Mouse (Mus musculus) heart, postnatal 0 days (tissue): Measurements from ENCODE around the gene Flvcr1. TPM values are rescaled to one million over a fixed set of nuclear protein-coding genes. Genes with fewer than 3 reads are reported as not detected.

Experiments used
- ATAC-seq: fragments of 200-750 bp; cut with Nextera tagmentation; 2 replicates; pipeline ENCODE4 v1.8.0; 2017; ENCODE audit warnings: low read depth, moderate number of reproducible peaks, moderate library complexity; ENCODE audit not compliant: insufficient read depth
- DNase-seq: peaks from one replicate; pipeline ENCODE4 v3.0.0-alpha.2; 2016; ENCODE audit warnings: low spot score
- H3K27ac ChIP-seq: fragments of 300-500 bp; sonication (generic); 2 replicates; pipeline ENCODE4 v1.5.1; 2014; ENCODE audit warnings: low read depth, mild to moderate bottlenecking
- H3K27me3 ChIP-seq: fragments of 300-500 bp; sonication (generic); 2 replicates; pipeline ENCODE4 v1.6.1; 2014; ENCODE audit warnings: low read length, mixed read lengths; ENCODE audit not compliant: control insufficient read depth, insufficient read depth
- H3K36me3 ChIP-seq: fragments of 300-500 bp; sonication (generic); replicated peaks from 2 replicates; pipeline ENCODE4 v1.6.1; 2014; ENCODE audit warnings: low read length, mixed read lengths; ENCODE audit not compliant: control insufficient read depth, insufficient read depth
- H3K4me1 ChIP-seq: fragments of 300-500 bp; sonication (generic); 2 replicates; pipeline ENCODE4 v1.6.1; 2014; ENCODE audit warnings: antibody characterized with exemption; ENCODE audit not compliant: control insufficient read depth, insufficient read depth
- H3K4me2 ChIP-seq: fragments of 300-500 bp; sonication (generic); 2 replicates; pipeline ENCODE4 v1.6.1; 2014; ENCODE audit warnings: low read depth, mild to moderate bottlenecking, low read length, moderate library complexity
- H3K4me3 ChIP-seq: fragments of 300-500 bp; sonication (generic); 2 replicates; pipeline ENCODE4 v1.5.1; 2014; ENCODE audit warnings: low read depth, low read length
- H3K9ac ChIP-seq: fragments of 300-500 bp; sonication (generic); replicated peaks from 2 replicates; pipeline ENCODE4 v1.6.1; 2014; ENCODE audit warnings: low read depth, low read length, mixed read lengths
- H3K9me3 ChIP-seq: fragments of 300-500 bp; sonication (generic); replicated peaks from 2 replicates; pipeline ENCODE4 v1.6.1; 2016; ENCODE audit warnings: low read length; ENCODE audit not compliant: control insufficient read depth
- CTCF ChIP-seq: IDR thresholded peaks from 2 replicates; pipeline ENCODE4 v1.5.1; 2016; ENCODE audit warnings: antibody characterized with exemption, control low read depth, low read depth
- EP300 ChIP-seq: IDR thresholded peaks from 2 replicates; pipeline ENCODE4 v1.6.1; 2016; ENCODE audit warnings: antibody characterized with exemption, low read depth
- WGBS: fragments of 180-500 bp; shearing (Covaris S2); extraction: QIAGEN DNeasy Blood & Tissue Kit; methylation state at CpG from one replicate; pipeline ENCODE4 v1.1.7; 2014; 5-methylcytosine and 5-hydroxymethylcytosine counted together
- polyA plus RNA-seq: library from polyadenylated mRNA; unstranded; fragments of >200 nt; fragmentation: Nextera tagmentation; extraction: Ambion mirVana; gene quantifications from 2 replicates; pipeline ENCODE4 v1.2.1, GENCODE M21; 2015
- total RNA-seq: library from RNA; depleted of rRNA; stranded (reverse); fragments of >200 nt; gene quantifications from 2 replicates; pipeline ENCODE4 v1.2.3, GENCODE M21; 2014; ENCODE audit warnings: low replicate concordance; rRNA removed

Flvcr1 gene
- total and polyA plus RNA-seq, 2 experiments from 2014 or later = 2.4 to 5.2 TPM

- ATAC-seq (no peak), DNase-seq (no peak)
- peaks cover 28% of the 10 kb centered on the region; the same call in 1 of the 2 replicates for H3K36me3 ChIP-seq
- WGBS = 96% methylated on average over 3 of the region's 3 CpGs
- H3K4me2 ChIP-seq = no peak overlapping the region
- no peak overlapping the region for H3K4me3 ChIP-seq
- H3K9ac ChIP-seq = no peak overlapping the region
- H3K27ac ChIP-seq = no peak overlapping the region
- no peaks in the 10 kb centered on the region for H3K27me3 ChIP-seq
- TF ChIP-seq EP300 = no peak
- no peak for TF ChIP-seq CTCF
- H3K9me3 ChIP-seq = no peaks in the 10 kb centered on the region
- H3K4me1 ChIP-seq = no peaks in the 10 kb centered on the region
Observed at GRCm38 (mm10) chr1:190962760-190963159, 63.2 kb downstream of the Flvcr1 start.

DNA sequence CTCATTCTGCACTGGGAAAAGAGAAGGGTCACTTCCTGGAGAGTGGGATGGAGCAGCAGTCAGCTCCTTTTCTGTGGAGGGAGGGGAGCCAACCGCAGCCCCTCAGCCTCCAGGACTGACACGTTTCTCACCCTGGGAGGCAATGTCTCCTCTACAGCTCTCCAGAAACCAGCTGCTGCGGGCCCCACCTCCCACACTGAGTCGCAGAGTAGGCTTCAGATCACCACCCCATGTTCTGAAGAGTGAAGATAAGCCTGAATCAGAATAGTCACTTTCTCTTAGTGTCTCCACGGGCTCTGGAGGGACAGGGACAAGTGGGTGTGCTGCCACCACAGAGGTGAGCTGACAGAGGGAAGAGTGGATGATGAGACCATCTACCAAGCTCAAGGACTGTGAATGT lies 67.1 kb downstream of the Flvcr1 start:
- H3K9ac ChIP-seq = no peak overlapping the region
- no peak overlapping the region for H3K4me2 ChIP-seq
- TF ChIP-seq EP300 (no peak), CTCF (no peak)
- peaks cover 8% of the 10 kb centered on the region for H3K4me1 ChIP-seq
- H3K27me3 ChIP-seq = no peaks in the 10 kb centered on the region
- DNase-seq (no peak), ATAC-seq (no peak)
- H3K36me3 ChIP-seq = peaks cover 38% of the 10 kb centered on the region
- H3K27ac ChIP-seq = 0 out of 2 replicates have a peak overlapping the region, but pooled peaks have one; percentile 27
- 35% methylated on average over 5 of the region's 5 CpGs for WGBS
- H3K9me3 ChIP-seq = no peaks in the 10 kb centered on the region
- no peak overlapping the region for H3K4me3 ChIP-seq

Other genes starting within 250 kb of the Flvcr1 start
- gene Rps6kc1, start 114.4 kb downstream of the Flvcr1 start, total RNA-seq = 9.7 and 17.5 TPM in 2 replicates
- gene Rps6kc1, start 114.4 kb downstream of the Flvcr1 start, polyA plus RNA-seq = 6.7 and 7.3 TPM in 2 replicates
- gene Angel2, start 101.0 kb downstream of the Flvcr1 start, total RNA-seq = 17.4 and 23.8 TPM in 2 replicates
- 25.1 and 26.0 TPM in 2 replicates for gene Angel2, start 101.0 kb downstream of the Flvcr1 start, polyA plus RNA-seq
- gene Vash2, start 46.9 kb downstream of the Flvcr1 start, total RNA-seq = 21.9 and 39.5 TPM in 2 replicates
- 18.9 and 23.5 TPM in 2 replicates for gene Vash2, start 46.9 kb downstream of the Flvcr1 start, polyA plus RNA-seq
- not detected in 2 replicates for gene Spata45, start 10.5 kb upstream of the Flvcr1 start, total RNA-seq
- not detected in 2 replicates for gene Spata45, start 10.5 kb upstream of the Flvcr1 start, polyA plus RNA-seq
- gene Tatdn3, start 36.8 kb upstream of the Flvcr1 start, total RNA-seq = 8.3 and 18.8 TPM in 2 replicates
- gene Tatdn3, start 36.8 kb upstream of the Flvcr1 start, polyA plus RNA-seq = 20.0 and 21.2 TPM in 2 replicates
- gene Nsl1, start 36.9 kb upstream of the Flvcr1 start, total RNA-seq = 3.0 and 3.2 TPM in 2 replicates
- gene Nsl1, start 36.9 kb upstream of the Flvcr1 start, polyA plus RNA-seq = 3.5 and 4.1 TPM in 2 replicates
- gene Batf3, start 71.7 kb upstream of the Flvcr1 start, total RNA-seq = not detected in 2 replicates
- 1.2 and 1.3 TPM in 2 replicates for gene Batf3, start 71.7 kb upstream of the Flvcr1 start, polyA plus RNA-seq
- not detected in 2 replicates for gene Fam71a, start 138.7 kb upstream of the Flvcr1 start, total RNA-seq
- not detected in 2 replicates for gene Fam71a, start 138.7 kb upstream of the Flvcr1 start, polyA plus RNA-seq
- gene Atf3, start 191.9 kb upstream of the Flvcr1 start, total RNA-seq = 44.1 and 54.0 TPM in 2 replicates
- gene Atf3, start 191.9 kb upstream of the Flvcr1 start, polyA plus RNA-seq = 5.5 and 13.9 TPM in 2 replicates